Mouse (Mus musculus): ENCODE results near the gene Epb41. TPM values are rescaled to one million over a fixed set of nuclear protein-coding genes. Genes with fewer than 3 reads are reported as not detected.

Epb41 gene
- polyA plus RNA-seq, 1 experiment from 2014 or later, result 95.5 TPM

- H3K4me2 ChIP-seq, result peak overlapping the region; percentile 7; the same call in 1 of the 2 replicates
- WGBS, result 18% methylated on average over 7 of the region's 7 CpGs
- no peaks in the 10 kb centered on the region for H3K27me3 ChIP-seq
- peak overlapping the region; percentile 67 for H3K27ac ChIP-seq (replicated peaks)
- H3K4me1 ChIP-seq (replicated peaks), result peaks cover 65% of the 10 kb centered on the region
- H3K36me3 ChIP-seq, result no peaks in the 10 kb centered on the region
- no peaks in the 10 kb centered on the region for H3K9me3 ChIP-seq
- no peak overlapping the region for H3K4me3 ChIP-seq
- peak; percentile 49 for ATAC-seq (ENCODE audit: low read depth)
- no peak overlapping the region for H3K9ac ChIP-seq
Observed at GRCm38 (mm10) chr4:132037991-132038390, 37.1 kb downstream of the Epb41 start.

GRCm38 (mm10) chr4:132037137-132037536 lies 38.0 kb downstream of the Epb41 start:
- H3K4me1 ChIP-seq (replicated peaks), result peaks cover 57% of the 10 kb centered on the region
- WGBS, result 82% methylated on average over 5 of the region's 5 CpGs
- no peak for ATAC-seq (ENCODE audit: low read depth)
- H3K36me3 ChIP-seq, result no peaks in the 10 kb centered on the region
- H3K9ac ChIP-seq, result no peak overlapping the region
- H3K4me3 ChIP-seq, result no peak overlapping the region
- peak overlapping the region; percentile 67 for H3K27ac ChIP-seq (replicated peaks)
- H3K9me3 ChIP-seq, result no peaks in the 10 kb centered on the region
- no peak overlapping the region for H3K4me2 ChIP-seq
- H3K27me3 ChIP-seq, result no peaks in the 10 kb centered on the region

- no peak overlapping the region for H3K4me3 ChIP-seq
- peaks cover 63% of the 10 kb centered on the region for H3K4me1 ChIP-seq (replicated peaks)
- no peak overlapping the region for H3K9ac ChIP-seq
- H3K27me3 ChIP-seq, result no peaks in the 10 kb centered on the region
- H3K4me2 ChIP-seq, result no peak overlapping the region
- ATAC-seq (ENCODE audit: low read depth), result 0 out of 2 replicates have a peak, but pooled peaks have one; percentile 50
- peak overlapping the region; percentile 75 for H3K27ac ChIP-seq (replicated peaks)
- H3K36me3 ChIP-seq, result no peaks in the 10 kb centered on the region
- no peaks in the 10 kb centered on the region for H3K9me3 ChIP-seq
- WGBS, result 13% methylated on average over 2 of the region's 2 CpGs
Observed at GRCm38 (mm10) chr4:132034242-132034641, 40.9 kb downstream of the Epb41 start.

GRCm38 (mm10) chr4:132033183-132033582 lies 41.9 kb downstream of the Epb41 start:
- Histone ChIP-seq H3K27ac (replicated peaks) (no peak overlapping the region), H3K4me1 (replicated peaks) (peaks cover 52% of the 10 kb centered on the region), H3K4me3 (no peak overlapping the region), H3K27me3 (no peaks in the 10 kb centered on the region), H3K4me2 (no peak overlapping the region), H3K9me3 (no peaks in the 10 kb centered on the region), H3K9ac (no peak overlapping the region), H3K36me3 (no peaks in the 10 kb centered on the region)
- no peak for ATAC-seq (ENCODE audit: low read depth)
- whole genome bisulfite sequencing, result 91% methylated on average over 1 of the region's 1 CpGs

- Histone ChIP-seq H3K36me3 (no peaks in the 10 kb centered on the region), H3K27ac (replicated peaks) (peak overlapping the region; percentile 35; the same call in 1 of the 2 replicates), H3K9me3 (no peaks in the 10 kb centered on the region), H3K9ac (no peak overlapping the region), H3K27me3 (no peaks in the 10 kb centered on the region), H3K4me3 (no peak overlapping the region), H3K4me2 (no peak overlapping the region), H3K4me1 (replicated peaks) (peaks cover 47% of the 10 kb centered on the region)
- no peak for ATAC-seq (ENCODE audit: low read depth)
- WGBS, result 59% methylated on average over 10 of the region's 10 CpGs
Observed at GRCm38 (mm10) chr4:132029851-132030741, 45.0 kb downstream of the Epb41 start.

- 93% methylated on average over 1 of the region's 1 CpGs for WGBS
- ATAC-seq (ENCODE audit: low read depth), result no peak
Observed at GRCm38 (mm10) chr4:132027806-132028205, 47.3 kb downstream of the Epb41 start.

GRCm38 (mm10) chr4:132027167-132027566 lies 48.0 kb downstream of the Epb41 start:
- no peak overlapping the region for H3K4me2 ChIP-seq
- H3K27ac ChIP-seq (replicated peaks), result no peak overlapping the region
- H3K4me3 ChIP-seq, result no peak overlapping the region
- H3K9ac ChIP-seq, result no peak overlapping the region
- no peaks in the 10 kb centered on the region for H3K27me3 ChIP-seq
- no peaks in the 10 kb centered on the region for H3K9me3 ChIP-seq
- H3K36me3 ChIP-seq, result peaks cover 3% of the 10 kb centered on the region; the same call in 1 of the 2 replicates
- WGBS, result 78% methylated on average over 6 of the region's 6 CpGs
- no peak for ATAC-seq (ENCODE audit: low read depth)
- H3K4me1 ChIP-seq (replicated peaks), result peaks cover 38% of the 10 kb centered on the region

More at GRCm38 (mm10) chr4:132027806-132028205, 47.3 kb downstream of the Epb41 start:
- H3K9ac ChIP-seq, result no peak overlapping the region
- no peaks in the 10 kb centered on the region for H3K27me3 ChIP-seq
- no peak overlapping the region for H3K4me2 ChIP-seq
- peaks cover 38% of the 10 kb centered on the region for H3K4me1 ChIP-seq (replicated peaks)
- H3K9me3 ChIP-seq, result no peaks in the 10 kb centered on the region
- no peak overlapping the region for H3K4me3 ChIP-seq
- no peaks in the 10 kb centered on the region for H3K36me3 ChIP-seq
- H3K27ac ChIP-seq (replicated peaks), result no peak overlapping the region

GRCm38 (mm10) chr4:132025738-132026527 lies 49.2 kb downstream of the Epb41 start:
- H3K4me1 ChIP-seq (replicated peaks), result peaks cover 26% of the 10 kb centered on the region
- WGBS, result 25% methylated on average over 5 of the region's 5 CpGs
- no peak overlapping the region for H3K4me3 ChIP-seq
- no peak overlapping the region for H3K9ac ChIP-seq
- peak overlapping the region; percentile 71 for H3K27ac ChIP-seq (replicated peaks)
- H3K4me2 ChIP-seq, result no peak overlapping the region
- ATAC-seq (ENCODE audit: low read depth), result peak; percentile 38; the same call in 1 of the 2 replicates
- no peaks in the 10 kb centered on the region for H3K27me3 ChIP-seq
- peaks cover 3% of the 10 kb centered on the region; the same call in 1 of the 2 replicates for H3K36me3 ChIP-seq
- no peaks in the 10 kb centered on the region for H3K9me3 ChIP-seq

- H3K4me1 ChIP-seq (replicated peaks), result peaks cover 24% of the 10 kb centered on the region
- no peak; the same call in 1 of the 2 replicates for ATAC-seq (ENCODE audit: low read depth)
- H3K4me3 ChIP-seq, result no peak overlapping the region
- 76% methylated on average over 2 of the region's 2 CpGs for WGBS
- H3K9me3 ChIP-seq, result no peaks in the 10 kb centered on the region
- H3K27me3 ChIP-seq, result no peaks in the 10 kb centered on the region
- no peak overlapping the region for H3K4me2 ChIP-seq
- peaks cover 3% of the 10 kb centered on the region; the same call in 1 of the 2 replicates for H3K36me3 ChIP-seq
- peak overlapping the region; percentile 71 for H3K27ac ChIP-seq (replicated peaks)
- H3K9ac ChIP-seq, result no peak overlapping the region
Observed at GRCm38 (mm10) chr4:132025264-132025663, 49.9 kb downstream of the Epb41 start.

GRCm38 (mm10) chr4:132023816-132024215 lies 51.3 kb downstream of the Epb41 start:
- no peak overlapping the region for H3K4me3 ChIP-seq
- H3K36me3 ChIP-seq, result peaks cover 3% of the 10 kb centered on the region; the same call in 1 of the 2 replicates
- peaks cover 25% of the 10 kb centered on the region for H3K4me1 ChIP-seq (replicated peaks)
- no peak for ATAC-seq (ENCODE audit: low read depth)
- no peak overlapping the region for H3K27ac ChIP-seq (replicated peaks)
- H3K27me3 ChIP-seq, result no peaks in the 10 kb centered on the region
- no peak overlapping the region for H3K4me2 ChIP-seq
- H3K9ac ChIP-seq, result no peak overlapping the region
- no peaks in the 10 kb centered on the region for H3K9me3 ChIP-seq
- 98% methylated on average over 2 of the region's 2 CpGs for whole genome bisulfite sequencing

GRCm38 (mm10) chr4:132022639-132023038 lies 52.5 kb downstream of the Epb41 start:
- H3K27me3 ChIP-seq, result no peaks in the 10 kb centered on the region
- H3K27ac ChIP-seq (replicated peaks), result no peak overlapping the region
- H3K4me3 ChIP-seq, result no peak overlapping the region
- peaks cover 33% of the 10 kb centered on the region for H3K4me1 ChIP-seq (replicated peaks)
- H3K9me3 ChIP-seq, result no peaks in the 10 kb centered on the region
- H3K4me2 ChIP-seq, result no peak overlapping the region
- ATAC-seq (ENCODE audit: low read depth), result no peak
- peaks cover 3% of the 10 kb centered on the region; the same call in 1 of the 2 replicates for H3K36me3 ChIP-seq
- no peak overlapping the region for H3K9ac ChIP-seq
- 96% methylated on average over 4 of the region's 4 CpGs for WGBS

- Histone ChIP-seq H3K4me3 (no peak overlapping the region), H3K9ac (no peak overlapping the region), H3K27me3 (no peaks in the 10 kb centered on the region), H3K36me3 (peaks cover 3% of the 10 kb centered on the region; the same call in 1 of the 2 replicates), H3K4me2 (no peak overlapping the region), H3K4me1 (replicated peaks) (peaks cover 33% of the 10 kb centered on the region), H3K27ac (replicated peaks) (no peak overlapping the region), H3K9me3 (no peaks in the 10 kb centered on the region)
- no peak for ATAC-seq (ENCODE audit: low read depth)
- WGBS, result 88% methylated on average over 7 of the region's 7 CpGs
Observed at GRCm38 (mm10) chr4:132021883-132022282, 53.2 kb downstream of the Epb41 start.
